Mouse (Mus musculus): ENCODE data around the gene Cep95. TPM values are rescaled to one million over a fixed set of nuclear protein-coding genes. Genes with fewer than 3 reads are reported as not detected.
A peak's percentile ranks its signal among the peaks of the same experiment; 100 is the strongest.
"Not testable (repeated sequence)": the region's sequence is repeated elsewhere in the genome, so short reads cannot be mapped to it uniquely, and the experiment has no call there.

Cep95 gene
- total and polyA plus RNA-seq, 2 experiments, result 1.2 to 8.4 TPM

DNA sequence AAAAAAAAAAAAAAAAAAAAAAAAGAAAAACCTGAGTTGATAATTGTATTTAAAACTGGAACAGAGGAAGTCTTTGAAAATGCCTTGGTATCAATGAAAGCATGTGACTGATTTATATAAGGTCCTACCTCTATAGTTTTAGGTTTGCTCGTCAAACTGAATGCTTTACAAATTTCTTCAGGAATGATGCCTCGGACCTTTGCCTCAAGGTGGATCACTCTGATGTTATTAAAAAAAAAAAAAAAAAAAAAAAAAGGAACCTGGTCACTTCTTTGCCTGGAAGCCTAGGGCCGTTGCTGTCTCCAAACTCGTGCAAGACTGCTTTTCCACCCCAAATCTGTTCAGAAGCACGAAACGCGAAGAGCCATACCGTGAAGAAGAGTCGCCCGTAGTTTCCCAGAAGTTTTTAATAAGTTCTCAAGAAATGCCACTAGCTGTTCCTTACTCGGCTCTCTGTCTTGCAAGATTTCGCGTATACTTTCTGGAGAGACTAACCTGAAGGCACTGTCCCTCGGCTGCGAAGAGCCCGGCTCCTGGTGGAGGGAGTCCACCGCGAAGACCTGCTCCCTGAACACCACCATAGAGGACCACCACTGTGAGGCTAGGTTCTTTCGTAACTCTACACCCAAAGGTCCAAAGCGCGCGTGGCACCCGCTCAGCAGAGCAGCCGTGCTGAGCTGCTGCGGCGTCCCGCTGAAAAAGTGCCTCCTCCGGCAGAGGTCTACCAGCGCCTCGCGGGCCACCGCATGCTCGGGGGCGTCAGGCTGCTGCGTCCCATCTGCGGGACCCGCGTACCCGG is 10.3 kb upstream of the Cep95 start:
- Histone ChIP-seq H3K27ac (replicated peaks; ENCODE audit: insufficient read depth, low read depth, low read length) (peak overlapping the region; percentile 94), H3K79me2 (ENCODE audit: control insufficient read depth, insufficient read depth, low read length) (no peaks in the 10 kb centered on the region; the same call in 1 of the 2 replicates), H3K4me1 (ENCODE audit: control insufficient read depth, insufficient read depth, low read length) (peaks cover 13% of the 10 kb centered on the region), H3K9ac (ENCODE audit: low read depth, low read length) (peak overlapping the region; percentile 97), H3K27me3 (ENCODE audit: control insufficient read depth, insufficient read depth, low read length) (no peaks in the 10 kb centered on the region), H3K36me3 (ENCODE audit: control insufficient read depth, insufficient read depth, low read length) (peaks cover 60% of the 10 kb centered on the region), H3K4me3 (ENCODE audit: insufficient read depth, low read depth, low read length) (peak overlapping the region; percentile 85)
- no peak for DNase-seq (ENCODE audit: extremely low read depth, low read depth, low spot score)
- WGBS, result under 1% methylated on average over 39 of the region's 39 CpGs
- TF ChIP-seq POLR2A (IDR thresholded peaks at IDR 0.05; ENCODE audit: extremely low read depth, insufficient read depth, low read length), result no peak
- TF ChIP-seq CTCF (IDR thresholded peaks at IDR 0.05; ENCODE audit: low read depth, low read length), result no peak

DNA sequence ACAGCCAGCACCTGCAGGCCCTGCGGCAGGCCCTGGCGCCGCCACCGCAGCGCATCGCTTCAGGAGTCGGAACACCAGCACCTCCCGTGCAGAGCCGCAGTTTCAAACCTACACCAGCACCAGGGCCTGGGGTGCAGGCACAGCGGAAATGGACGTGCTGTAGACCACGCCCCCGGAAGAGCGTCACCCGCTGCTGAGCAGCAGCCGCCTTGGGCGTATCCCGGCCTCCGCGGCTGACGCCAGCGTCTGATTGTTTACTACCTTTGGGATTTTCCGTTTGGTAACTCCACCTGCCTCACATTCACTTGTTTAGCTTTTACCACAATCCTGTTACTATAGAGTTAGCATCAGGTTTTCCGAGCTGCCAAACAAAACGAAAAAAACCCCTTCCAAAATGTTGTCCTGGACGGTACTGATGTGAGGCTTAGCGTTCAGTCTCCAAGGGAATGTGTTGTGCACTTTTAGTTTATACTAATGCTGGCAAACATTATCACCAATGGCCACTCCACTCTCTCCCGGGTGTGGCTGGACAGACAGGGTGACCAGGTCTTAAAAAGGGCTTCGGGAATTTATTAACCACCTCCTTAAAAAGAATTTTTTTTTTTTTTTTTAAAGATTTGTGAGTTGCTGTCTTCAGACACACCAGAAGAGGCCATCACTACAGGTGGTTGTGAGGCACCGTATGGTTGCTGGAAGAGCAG is 9.5 kb upstream of the Cep95 start, which contains the start of gene Polg2:
TSS of gene Polg2 (minus strand) at position 150 of the 701 bp plus-strand sequence.
- H3K27ac ChIP-seq (replicated peaks; ENCODE audit: insufficient read depth, low read depth, low read length), result peak within 1 kb of the TSS; percentile 94
- no peaks in the 10 kb centered on the region; the same call in 1 of the 2 replicates for H3K79me2 ChIP-seq (ENCODE audit: control insufficient read depth, insufficient read depth, low read length)
- H3K4me1 ChIP-seq (ENCODE audit: control insufficient read depth, insufficient read depth, low read length), result peaks cover 13% of the 10 kb centered on the region
- DNase-seq (ENCODE audit: extremely low read depth, low read depth, low spot score), result peak; percentile 89
- peak; percentile 95 for TF ChIP-seq POLR2A (IDR thresholded peaks at IDR 0.05; ENCODE audit: extremely low read depth, insufficient read depth, low read length)
- no peak for TF ChIP-seq CTCF (IDR thresholded peaks at IDR 0.05; ENCODE audit: low read depth, low read length)
- no peaks in the 10 kb centered on the region for H3K27me3 ChIP-seq (ENCODE audit: control insufficient read depth, insufficient read depth, low read length)
- peaks cover 60% of the 10 kb centered on the region for H3K36me3 ChIP-seq (ENCODE audit: control insufficient read depth, insufficient read depth, low read length)
- under 1% methylated on average over 30 of the region's 30 CpGs for WGBS
- peak within 1 kb of the TSS; percentile 85 for H3K4me3 ChIP-seq (ENCODE audit: insufficient read depth, low read depth, low read length)
- H3K9ac ChIP-seq (ENCODE audit: low read depth, low read length), result peak within 1 kb of the TSS; percentile 97

GRCm38 (mm10) chr11:106780089-106780425 is 9.0 kb upstream of the Cep95 start:
- Histone ChIP-seq H3K9ac (ENCODE audit: low read depth, low read length) (no peak overlapping the region), H3K27ac (replicated peaks; ENCODE audit: insufficient read depth, low read depth, low read length) (peak overlapping the region; percentile 61), H3K4me1 (ENCODE audit: control insufficient read depth, insufficient read depth, low read length) (peaks cover 13% of the 10 kb centered on the region), H3K36me3 (ENCODE audit: control insufficient read depth, insufficient read depth, low read length) (peaks cover 59% of the 10 kb centered on the region), H3K79me2 (ENCODE audit: control insufficient read depth, insufficient read depth, low read length) (no peaks in the 10 kb centered on the region; the same call in 1 of the 2 replicates), H3K4me3 (ENCODE audit: insufficient read depth, low read depth, low read length) (no peak overlapping the region), H3K27me3 (ENCODE audit: control insufficient read depth, insufficient read depth, low read length) (no peaks in the 10 kb centered on the region)
- WGBS, result 58% methylated on average over 4 of the region's 4 CpGs
- peak; percentile 52 for DNase-seq (ENCODE audit: extremely low read depth, low read depth, low spot score)
- TF ChIP-seq CTCF (IDR thresholded peaks at IDR 0.05; ENCODE audit: low read depth, low read length) (no peak), POLR2A (IDR thresholded peaks at IDR 0.05; ENCODE audit: extremely low read depth, insufficient read depth, low read length) (no peak)

DNA sequence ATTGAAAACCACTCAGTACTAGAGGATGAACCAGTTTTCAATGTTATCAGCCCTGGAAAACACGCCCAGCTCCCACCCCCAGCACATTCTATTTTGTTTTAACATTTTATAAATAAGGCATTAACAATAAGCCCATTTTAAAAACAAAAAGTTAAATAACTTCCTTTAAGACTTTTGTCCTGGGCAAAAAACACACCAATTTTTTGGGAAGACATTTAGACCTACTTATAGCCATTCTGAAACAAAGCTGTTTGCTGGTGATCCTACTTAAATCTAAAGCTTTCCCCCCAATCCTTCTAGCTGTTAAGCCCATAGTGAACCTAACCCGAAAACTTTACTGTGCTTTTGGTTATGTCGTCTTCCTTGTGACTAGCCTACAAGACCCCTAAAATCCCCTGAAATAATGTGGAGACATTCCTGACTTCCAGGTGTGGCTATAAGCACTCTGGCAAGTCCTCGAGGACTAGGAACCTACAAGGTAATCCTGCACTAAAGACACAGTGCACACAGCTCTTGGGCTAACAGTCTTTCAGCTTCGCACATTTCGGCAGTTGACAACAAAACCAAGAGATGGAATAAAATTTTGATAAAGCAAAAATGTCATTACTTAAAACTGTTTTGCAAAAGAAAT is 8.3 kb upstream of the Cep95 start:
- peaks cover 13% of the 10 kb centered on the region for H3K4me1 ChIP-seq (ENCODE audit: control insufficient read depth, insufficient read depth, low read length)
- DNase-seq (ENCODE audit: extremely low read depth, low read depth, low spot score), result no peak
- WGBS, result 86% methylated on average over 6 of the region's 6 CpGs
- H3K9ac ChIP-seq (ENCODE audit: low read depth, low read length), result peak overlapping the region; percentile 32; the same call in 1 of the 2 replicates
- H3K36me3 ChIP-seq (ENCODE audit: control insufficient read depth, insufficient read depth, low read length), result peaks cover 59% of the 10 kb centered on the region
- H3K27ac ChIP-seq (replicated peaks; ENCODE audit: insufficient read depth, low read depth, low read length), result no peak overlapping the region
- TF ChIP-seq POLR2A (IDR thresholded peaks at IDR 0.05; ENCODE audit: extremely low read depth, insufficient read depth, low read length) (no peak), CTCF (IDR thresholded peaks at IDR 0.05; ENCODE audit: low read depth, low read length) (no peak)
- H3K27me3 ChIP-seq (ENCODE audit: control insufficient read depth, insufficient read depth, low read length), result no peaks in the 10 kb centered on the region
- no peak overlapping the region for H3K4me3 ChIP-seq (ENCODE audit: insufficient read depth, low read depth, low read length)
- H3K79me2 ChIP-seq (ENCODE audit: control insufficient read depth, insufficient read depth, low read length), result no peaks in the 10 kb centered on the region; the same call in 1 of the 2 replicates

DNA sequence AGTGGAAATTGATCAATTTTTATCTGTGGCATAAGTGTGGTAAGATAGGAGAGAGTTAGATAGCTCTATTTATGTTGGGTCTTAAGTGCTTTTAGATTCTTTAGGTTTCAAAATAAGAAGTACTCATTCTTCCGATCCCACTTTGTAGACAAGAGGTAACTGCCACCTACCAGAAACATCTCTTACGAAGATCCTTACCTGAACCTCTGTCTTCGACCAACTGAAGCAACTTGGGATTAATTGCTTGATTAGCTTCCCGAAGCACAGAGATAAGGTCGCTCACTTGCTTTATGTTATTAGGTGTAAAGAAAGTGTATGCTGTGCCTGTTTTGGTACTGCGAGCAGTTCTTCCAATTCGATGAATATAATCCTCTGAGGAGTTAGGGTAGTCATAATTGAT is 6.8 kb upstream of the Cep95 start:
- not testable (repeated sequence) for H3K9ac ChIP-seq (ENCODE audit: low read depth, low read length); H3K27me3 ChIP-seq (ENCODE audit: control insufficient read depth, insufficient read depth, low read length); H3K4me3 ChIP-seq (ENCODE audit: insufficient read depth, low read depth, low read length); H3K27ac ChIP-seq (replicated peaks; ENCODE audit: insufficient read depth, low read depth, low read length); H3K79me2 ChIP-seq (ENCODE audit: control insufficient read depth, insufficient read depth, low read length); DNase-seq (ENCODE audit: extremely low read depth, low read depth, low spot score)
- Histone ChIP-seq H3K36me3 (ENCODE audit: control insufficient read depth, insufficient read depth, low read length) (peaks cover 64% of the 10 kb centered on the region), H3K4me1 (ENCODE audit: control insufficient read depth, insufficient read depth, low read length) (peaks cover 12% of the 10 kb centered on the region)
- 87% methylated on average over 7 of the region's 7 CpGs for WGBS
